Comparison of ENCODE assay signal across 18 mouse cellular contexts in genomic region chr14:8367121-8367520, GRCm38 (mm10). TPM values are rescaled to one million over a fixed set of nuclear protein-coding genes. Genes with fewer than 3 reads are reported as not detected.
A peak's percentile ranks its signal among the peaks of the same experiment; 100 is the strongest.
DNase-seq lines count a peak whose midpoint lies in the region; ATAC-seq lines count a peak whose summit lies in the region.
"Had no signal": no experiment of that assay in that cellular context is flagged by ENCODE, and none has a peak within 500 bp of the region (broad histone marks: within the 10 kb centered on the region; RNA-seq: fewer than 3 reads in every experiment).

No protein-coding gene starts in this region.

- no peak overlapping the region for H3K9ac ChIP-seq in kidney, embryonic 15.5 days
- H3K9ac ChIP-seq in embryonic facial prominence, embryonic 14.5 days (ENCODE audit: low read depth, low read length), result no peak overlapping the region
- H3K9ac ChIP-seq in stomach, embryonic 14.5 days (replicated peaks; ENCODE audit: low read depth, low read length), result no peak overlapping the region
- H3K9ac ChIP-seq: limb, embryonic 12.5 days; liver, embryonic 15.5 days had no signal

- 0 out of 2 replicates have a peak overlapping the region, but pooled peaks have one; percentile 48 for H3K27ac ChIP-seq in kidney, embryonic 15.5 days
- no peak overlapping the region for H3K27ac ChIP-seq in embryonic facial prominence, embryonic 14.5 days (replicated peaks; ENCODE audit: low read depth, low read length)
- H3K27ac ChIP-seq in stomach, embryonic 14.5 days (ENCODE audit: low read length), result peak overlapping the region; percentile 86; the same call in 1 of the 2 replicates
- H3K27ac ChIP-seq in heart, embryonic 10.5 days, result no peak overlapping the region
- H3K27ac ChIP-seq: limb, embryonic 12.5 days; liver, embryonic 15.5 days had no signal

- intact Hi-C loops in left cerebral cortex, postnatal 36 days (cut with DNase I), result no loop called here

- peaks cover 30% of the 10 kb centered on the region for H3K4me1 ChIP-seq in kidney, embryonic 15.5 days
- H3K4me1 ChIP-seq in embryonic facial prominence, embryonic 14.5 days (ENCODE audit: control insufficient read depth, insufficient read depth, low read length), result peaks cover 3% of the 10 kb centered on the region; the same call in 1 of the 2 replicates
- peaks cover 5% of the 10 kb centered on the region for H3K4me1 ChIP-seq in stomach, embryonic 14.5 days (ENCODE audit: control insufficient read depth, insufficient read depth, low read length)
- H3K4me1 ChIP-seq in heart, embryonic 10.5 days, result peaks cover 27% of the 10 kb centered on the region; the same call in 1 of the 2 replicates
- H3K4me1 ChIP-seq: liver, embryonic 15.5 days had no signal

- WGBS in kidney, embryonic 15.5 days, result 7% methylated on average over 1 of the region's 1 CpGs
- WGBS in embryonic facial prominence, embryonic 14.5 days, result 4% methylated on average over 1 of the region's 1 CpGs
- 4% methylated on average over 1 of the region's 1 CpGs for WGBS in stomach, embryonic 14.5 days
- 7% methylated on average over 1 of the region's 1 CpGs for WGBS in heart, embryonic 10.5 days

- no peaks in the 10 kb centered on the region for H3K9me3 ChIP-seq in kidney, embryonic 15.5 days (replicated peaks)
- H3K9me3 ChIP-seq in embryonic facial prominence, embryonic 14.5 days (ENCODE audit: control insufficient read depth, low read length), result no peaks in the 10 kb centered on the region
- H3K9me3 ChIP-seq in stomach, embryonic 14.5 days (ENCODE audit: control insufficient read depth, low read depth, low read length), result no peaks in the 10 kb centered on the region
- no peaks in the 10 kb centered on the region for H3K9me3 ChIP-seq in heart, embryonic 10.5 days
- H3K9me3 ChIP-seq: limb, embryonic 12.5 days; liver, embryonic 15.5 days had no signal

- no peak overlapping the region for H3K4me3 ChIP-seq in kidney, embryonic 15.5 days (replicated peaks)
- no peak overlapping the region for H3K4me3 ChIP-seq in embryonic facial prominence, embryonic 14.5 days (ENCODE audit: low read depth, low read length)
- H3K4me3 ChIP-seq in stomach, embryonic 14.5 days (ENCODE audit: low read depth, low read length), result no peak overlapping the region
- no peak overlapping the region for H3K4me3 ChIP-seq in heart, embryonic 10.5 days
- H3K4me3 ChIP-seq: limb, embryonic 12.5 days; liver, embryonic 15.5 days had no signal

- H3K27me3 ChIP-seq in kidney, embryonic 15.5 days, result no peaks in the 10 kb centered on the region
- no peaks in the 10 kb centered on the region for H3K27me3 ChIP-seq in embryonic facial prominence, embryonic 14.5 days (replicated peaks; ENCODE audit: control insufficient read depth, insufficient read depth, low read length)
- H3K27me3 ChIP-seq in stomach, embryonic 14.5 days (ENCODE audit: control insufficient read depth, insufficient read depth, low read length), result no peaks in the 10 kb centered on the region
- H3K27me3 ChIP-seq in heart, embryonic 10.5 days (ENCODE audit: insufficient read depth, poor library complexity, severe bottlenecking), result no peaks in the 10 kb centered on the region
- H3K27me3 ChIP-seq: limb, embryonic 12.5 days; liver, embryonic 15.5 days had no signal

- no peak for ATAC-seq in kidney, embryonic 15.5 days (replicated peaks; ENCODE audit: low FRiP score)
- peak; percentile 34; the same call in 1 of the 2 replicates for ATAC-seq in embryonic facial prominence, embryonic 14.5 days (ENCODE audit: low read depth)
- peak; percentile 72 for ATAC-seq in stomach, embryonic 14.5 days (ENCODE audit: insufficient number of reproducible peaks, insufficient read depth, low FRiP score, low read depth)
- ATAC-seq: CD4-positive, CD25-positive, alpha-beta regulatory T cell, adult 4 months had no signal

- DNase-seq in kidney, adult 11 months, result no peak
- DNase-seq in R1 (ENCODE audit: low read depth, low spot score), result peak; percentile 85
- peak; percentile 38 for DNase-seq in embryonic facial prominence, embryonic 14.5 days (ENCODE audit: low spot score)
- no peak for DNase-seq in left cerebral cortex, postnatal 36 days (ENCODE audit: low spot score in 2 of 2)
- DNase-seq in heart, embryonic 10.5 days (ENCODE audit: low spot score), result no peak
- DNase-seq: cerebellum, adult 18-20 months; kidney, adult 2 months; layer of hippocampus, postnatal 36 days; lung, postnatal 4 days; right cerebral cortex, postnatal 25 days had no signal

- no peak overlapping the region for H3K4me2 ChIP-seq in kidney, embryonic 15.5 days
- H3K4me2 ChIP-seq in embryonic facial prominence, embryonic 14.5 days (ENCODE audit: low read depth, low read length), result no peak overlapping the region
- no peak overlapping the region for H3K4me2 ChIP-seq in stomach, embryonic 14.5 days (replicated peaks; ENCODE audit: low read depth, low read length)
- H3K4me2 ChIP-seq: limb, embryonic 12.5 days; liver, embryonic 15.5 days had no signal

- H3K36me3 ChIP-seq in kidney, embryonic 15.5 days, result no peaks in the 10 kb centered on the region
- no peaks in the 10 kb centered on the region for H3K36me3 ChIP-seq in embryonic facial prominence, embryonic 14.5 days (ENCODE audit: control insufficient read depth, insufficient read depth, low read length)
- no peaks in the 10 kb centered on the region for H3K36me3 ChIP-seq in stomach, embryonic 14.5 days (ENCODE audit: control insufficient read depth, insufficient read depth, low read length)
- H3K36me3 ChIP-seq in heart, embryonic 10.5 days, result no peaks in the 10 kb centered on the region
- H3K36me3 ChIP-seq: limb, embryonic 12.5 days; liver, embryonic 15.5 days had no signal

RNA-seq across cellular contexts. Expression of gene Oit1, which starts 11.4 kb away (rescaled TPM):
- 1.3 and 5.1 TPM in 2 replicates for polyA plus RNA-seq in kidney, embryonic 15.5 days (2015; fragmentation: Nextera tagmentation; extraction: Ambion mirVana)
- 1.5 and 1.9 TPM in 2 replicates for polyA plus RNA-seq in embryonic facial prominence, embryonic 14.5 days (2014; fragmentation: Nextera tagmentation; extraction: Ambion mirVana)
- 13.1 and 15.4 TPM in 2 replicates for polyA plus RNA-seq in stomach, embryonic 14.5 days (2014; fragmentation: Nextera tagmentation; extraction: Ambion mirVana)
- not detected for total RNA-seq in left cerebral cortex, postnatal 36 days (2021)
- polyA plus RNA-seq in heart, embryonic 10.5 days (2016; fragmentation: Nextera tagmentation; extraction: Ambion mirVana), result not detected in 2 replicates
- total RNA-seq: adrenal gland, adult 18-20 months; gastrocnemius, adult 8-10 months; hematopoietic stem cell, adult 5-6 weeks; layer of hippocampus, postnatal 36 days had no signal
- polyA plus RNA-seq: CD4-positive, CD25-positive, alpha-beta regulatory T cell, adult 4 months; limb, embryonic 12.5 days; liver, embryonic 15.5 days had no signal

RNA-seq across cellular contexts. Expression of gene Fam107a, which starts 49.3 kb away (rescaled TPM):
- 5.7 and 6.0 TPM in 2 replicates for polyA plus RNA-seq in kidney, embryonic 15.5 days (2015; fragmentation: Nextera tagmentation; extraction: Ambion mirVana)
- 0.85 and 1.5 TPM in 2 replicates for polyA plus RNA-seq in embryonic facial prominence, embryonic 14.5 days (2014; fragmentation: Nextera tagmentation; extraction: Ambion mirVana)
- 0.30 and 0.43 TPM in 2 replicates for polyA plus RNA-seq in stomach, embryonic 14.5 days (2014; fragmentation: Nextera tagmentation; extraction: Ambion mirVana)
- total RNA-seq in left cerebral cortex, postnatal 36 days (2021), result 100 to 1,000 TPM; 307 to 311 TPM
- polyA plus RNA-seq in heart, embryonic 10.5 days (2016; fragmentation: Nextera tagmentation; extraction: Ambion mirVana), result 0.18 and 0.35 TPM in 2 replicates
- total RNA-seq: hematopoietic stem cell, adult 5-6 weeks had no signal
- polyA plus RNA-seq: CD4-positive, CD25-positive, alpha-beta regulatory T cell, adult 4 months had no signal

Comparison
In these comparisons a context has a peak if more than half of its experiments do, and no peak if none do; other contexts are left out.
1. H3K27ac ChIP-seq: peak in kidney, embryonic 15.5 days (single experiment) and stomach, embryonic 14.5 days (single experiment); none in embryonic facial prominence, embryonic 14.5 days (single experiment) and heart, embryonic 10.5 days (single experiment).
2. DNase-seq: peak in R1 (single experiment) and embryonic facial prominence, embryonic 14.5 days (single experiment); none in kidney, adult 11 months (single experiment), left cerebral cortex, postnatal 36 days (0 of 2) and heart, embryonic 10.5 days (single experiment).